Mouse (Mus musculus) cerebellum, adult 18-20 months (tissue): ENCODE measurements around the gene Gm1527.
"Not testable (repeated sequence)": the region's sequence is repeated elsewhere in the genome, so short reads cannot be mapped to it uniquely, and the experiment has no call there.

Experiments
- DNase-seq, 2 experiments: peaks; one replicate each; pipeline ENCODE4 v3.0.0; 2021

Gene Gm1527

DNA sequence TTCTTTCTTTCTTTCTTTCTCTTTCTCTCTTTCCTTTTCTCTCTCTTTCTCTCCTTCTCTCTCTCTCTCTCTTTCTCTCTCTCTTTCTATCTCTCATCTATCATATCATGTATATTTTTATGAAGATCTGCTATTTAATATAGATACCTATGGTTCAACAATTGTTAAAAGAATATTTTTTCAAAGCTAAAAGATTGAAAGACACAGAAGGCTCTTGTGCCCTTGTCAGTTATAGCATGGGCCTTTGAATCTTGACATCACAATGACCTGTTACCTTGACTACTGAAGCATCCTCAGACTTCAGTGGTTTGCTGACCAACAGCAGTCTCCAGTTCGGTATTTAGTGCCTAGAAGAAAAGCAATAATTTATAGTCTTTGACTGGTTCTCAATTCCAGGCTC lies at the start of gene Gm1527:
Gm1527 (plus strand) TSS at position 301 of the 400 bp plus-strand sequence.
- no peak for DNase-seq

GRCm38 (mm10) chr3:28843231-28843630 lies 49.2 kb upstream of the Gm1527 start:
- DNase-seq: no peak

DNA sequence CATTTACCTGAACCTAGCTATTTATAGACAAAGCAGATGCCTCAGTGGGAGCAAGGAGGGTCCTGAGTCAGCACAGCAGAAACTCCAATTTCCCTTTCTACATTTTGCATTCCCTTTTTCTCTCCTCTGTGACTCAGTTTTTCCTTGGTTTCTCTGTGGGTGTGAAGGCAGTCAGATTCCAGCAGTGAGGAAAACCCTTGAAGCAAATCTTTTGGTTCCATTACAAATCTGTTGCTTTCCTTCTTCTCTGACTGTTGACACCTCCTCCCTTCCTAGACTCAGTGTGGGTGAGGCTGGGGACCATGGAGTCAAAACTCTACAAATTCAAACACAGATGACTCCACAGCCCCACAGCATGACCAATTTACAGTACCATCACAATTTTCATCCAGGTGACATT lies 45.3 kb upstream of the Gm1527 start:
- DNase-seq: no peak

DNA sequence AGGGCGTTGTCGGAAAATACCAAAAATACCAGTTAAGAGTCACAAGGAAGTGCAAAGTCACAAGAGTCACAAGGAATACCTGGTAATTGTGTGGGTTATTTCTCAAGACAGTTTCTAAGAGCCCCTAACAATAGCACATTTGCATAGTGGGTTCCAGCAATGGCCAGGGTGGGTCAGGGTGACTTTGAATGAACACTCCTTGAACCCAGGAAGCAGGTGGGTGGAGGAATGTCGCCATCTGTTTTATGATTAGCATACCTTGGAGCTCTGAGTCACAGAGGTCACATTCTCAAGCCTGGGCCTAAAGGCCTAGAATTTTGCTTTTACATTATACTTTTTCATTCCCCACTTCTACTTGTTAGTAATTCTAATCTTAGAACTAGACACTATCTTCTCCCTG lies 40.2 kb upstream of the Gm1527 start:
- DNase-seq: not testable (repeated sequence)

GRCm38 (mm10) chr3:28859630-28860392 lies 32.6 kb upstream of the Gm1527 start:
- not testable (repeated sequence) for DNase-seq

DNA sequence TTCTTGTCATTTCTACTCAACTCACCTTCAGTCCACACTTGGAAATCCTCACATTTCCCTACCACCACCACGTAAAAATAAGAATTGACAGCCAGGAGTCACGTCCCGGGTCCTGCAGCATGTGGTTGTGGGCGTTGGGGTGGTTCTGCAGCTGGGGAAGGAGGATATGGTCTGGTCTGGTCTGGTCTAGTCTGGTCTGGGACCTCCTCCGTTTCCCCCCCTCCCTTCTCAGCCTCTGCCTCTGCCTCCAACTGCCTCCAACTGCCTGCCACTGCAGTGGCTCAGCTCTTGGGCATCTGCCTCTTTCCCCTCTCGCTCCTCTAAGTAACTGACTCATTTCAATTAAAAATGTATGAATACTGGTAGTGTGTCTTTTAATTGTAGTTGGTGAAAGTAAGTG lies 4.5 kb downstream of the Gm1527 start:
- not testable (repeated sequence) for DNase-seq

DNA sequence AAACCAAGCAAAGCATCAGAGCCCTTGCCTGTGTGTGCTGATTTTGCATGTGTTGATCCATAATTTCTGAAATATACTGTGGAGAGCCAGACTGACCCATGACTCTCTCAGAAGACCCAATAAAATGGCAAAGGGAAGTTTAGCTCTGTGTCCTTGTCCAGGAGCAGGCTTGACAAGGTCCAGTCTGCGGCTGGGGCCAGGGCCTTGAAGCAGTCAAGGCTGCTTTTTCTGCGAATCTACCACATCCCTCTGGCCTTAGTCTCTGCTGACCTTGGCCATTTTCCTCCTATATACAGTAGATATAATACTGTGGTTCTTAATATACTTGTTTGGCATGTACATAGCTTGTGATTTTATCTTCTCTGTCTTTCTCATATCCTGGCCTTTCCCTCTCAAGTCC lies 73.5 kb downstream of the Gm1527 start:
- no peak for DNase-seq

- DNase-seq: peak; percentile 32 to 48
Measured at GRCm38 (mm10) chr3:28968851-28969250, 76.4 kb downstream of the Gm1527 start.
